Mouse (Mus musculus): ENCODE results near the gene Pon1. TPM values are rescaled to one million over a fixed set of nuclear protein-coding genes. Genes with fewer than 3 reads are reported as not detected.

Pon1 gene
- total RNA-seq, 1 experiment: not detected

- no peak overlapping the region for H3K27ac ChIP-seq (ENCODE audit: insufficient read depth, low read depth, low read length, poor library complexity, severe bottlenecking)
- DNase-seq (ENCODE audit: low read depth, low spot score): no peak
- no peak overlapping the region for H3K4me3 ChIP-seq (ENCODE audit: insufficient read depth in 1 of 2, low read depth in 1 of 2, low read length in 2 of 2, poor library complexity in 1 of 2, severe bottlenecking in 1 of 2)
- H3K9ac ChIP-seq (ENCODE audit: insufficient read depth, low read depth, low read length, poor library complexity, severe bottlenecking): no peak overlapping the region
- no peaks in the 10 kb centered on the region for H3K36me3 ChIP-seq (ENCODE audit: control insufficient read depth, insufficient read depth, low read length, poor library complexity, severe bottlenecking)
- in situ Hi-C loops (cut with MboI; ENCODE audit: low sequenced_read_pairs in 2 of 2, unreplicated experiment in 2 of 2): no loop called here
- no peaks in the 10 kb centered on the region for H3K4me1 ChIP-seq (ENCODE audit: control insufficient read depth in 2 of 2, insufficient read depth in 2 of 2, low read length in 2 of 2, poor library complexity in 1 of 2)
- H3K9me3 ChIP-seq (ENCODE audit: control insufficient read depth, insufficient read depth, low read depth, low read length): no peaks in the 10 kb centered on the region
- no peak for TF ChIP-seq HCFC1 (IDR thresholded peaks at IDR 0.05; ENCODE audit: borderline replicate concordance, insufficient read depth, low read length)
- no peak for TF ChIP-seq ZC3H11A (IDR thresholded peaks at IDR 0.05; ENCODE audit: borderline replicate concordance, low read depth, low read length)
- TF ChIP-seq ZNF384 (IDR thresholded peaks at IDR 0.05; ENCODE audit: low read depth, low read length): no peak
- TF ChIP-seq MAFK (IDR thresholded peaks at IDR 0.05; ENCODE audit: insufficient read depth, low read depth, low read length): no peak
- TF ChIP-seq CHD2 (IDR thresholded peaks at IDR 0.05; ENCODE audit: low read depth, low read length): no peak
Observed at GRCm38 (mm10) chr6:5190761-5191160, 3.0 kb downstream of the Pon1 start.

- H3K4me1 ChIP-seq (ENCODE audit: control insufficient read depth in 2 of 2, insufficient read depth in 2 of 2, low read length in 2 of 2, poor library complexity in 1 of 2): no peaks in the 10 kb centered on the region
- in situ Hi-C loops (cut with MboI; ENCODE audit: low sequenced_read_pairs in 2 of 2, unreplicated experiment in 2 of 2): no loop called here
- TF ChIP-seq MAFK (IDR thresholded peaks at IDR 0.05; ENCODE audit: insufficient read depth, low read depth, low read length): no peak
- no peaks in the 10 kb centered on the region for H3K36me3 ChIP-seq (ENCODE audit: control insufficient read depth, insufficient read depth, low read length, poor library complexity, severe bottlenecking)
- H3K9ac ChIP-seq (ENCODE audit: insufficient read depth, low read depth, low read length, poor library complexity, severe bottlenecking): no peak overlapping the region
- no peak overlapping the region for H3K4me3 ChIP-seq (ENCODE audit: insufficient read depth in 1 of 2, low read depth in 1 of 2, low read length in 2 of 2, poor library complexity in 1 of 2, severe bottlenecking in 1 of 2)
- H3K27ac ChIP-seq (ENCODE audit: insufficient read depth, low read depth, low read length, poor library complexity, severe bottlenecking): no peak overlapping the region
- DNase-seq (ENCODE audit: low read depth, low spot score): no peak
- no peaks in the 10 kb centered on the region for H3K9me3 ChIP-seq (ENCODE audit: control insufficient read depth, insufficient read depth, low read depth, low read length)
Observed at GRCm38 (mm10) chr6:5189507-5189906, 4.2 kb downstream of the Pon1 start.

- H3K9ac ChIP-seq (ENCODE audit: insufficient read depth, low read depth, low read length, poor library complexity, severe bottlenecking): no peak overlapping the region
- no peak for TF ChIP-seq MAFK (IDR thresholded peaks at IDR 0.05; ENCODE audit: insufficient read depth, low read depth, low read length)
- TF ChIP-seq ZNF384 (IDR thresholded peaks at IDR 0.05; ENCODE audit: low read depth, low read length): no peak
- no peak for TF ChIP-seq CHD2 (IDR thresholded peaks at IDR 0.05; ENCODE audit: low read depth, low read length)
- TF ChIP-seq ZC3H11A (IDR thresholded peaks at IDR 0.05; ENCODE audit: borderline replicate concordance, low read depth, low read length): no peak
- no peak for TF ChIP-seq HCFC1 (IDR thresholded peaks at IDR 0.05; ENCODE audit: borderline replicate concordance, insufficient read depth, low read length)
- in situ Hi-C loops (cut with MboI; ENCODE audit: low sequenced_read_pairs in 2 of 2, unreplicated experiment in 2 of 2): no loop called here
- no peaks in the 10 kb centered on the region for H3K4me1 ChIP-seq (ENCODE audit: control insufficient read depth in 2 of 2, insufficient read depth in 2 of 2, low read length in 2 of 2, poor library complexity in 1 of 2)
- no peaks in the 10 kb centered on the region for H3K9me3 ChIP-seq (ENCODE audit: control insufficient read depth, insufficient read depth, low read depth, low read length)
- no peak overlapping the region for H3K4me3 ChIP-seq (ENCODE audit: insufficient read depth in 1 of 2, low read depth in 1 of 2, low read length in 2 of 2, poor library complexity in 1 of 2, severe bottlenecking in 1 of 2)
- DNase-seq (ENCODE audit: low read depth, low spot score): no peak
- H3K27ac ChIP-seq (ENCODE audit: insufficient read depth, low read depth, low read length, poor library complexity, severe bottlenecking): no peak overlapping the region
- H3K36me3 ChIP-seq (ENCODE audit: control insufficient read depth, insufficient read depth, low read length, poor library complexity, severe bottlenecking): no peaks in the 10 kb centered on the region
Observed at GRCm38 (mm10) chr6:5188938-5189337, 4.8 kb downstream of the Pon1 start.

GRCm38 (mm10) chr6:5188036-5188435 is 5.7 kb downstream of the Pon1 start:
- TF ChIP-seq ZNF384 (IDR thresholded peaks at IDR 0.05; ENCODE audit: low read depth, low read length) (no peak), HCFC1 (IDR thresholded peaks at IDR 0.05; ENCODE audit: borderline replicate concordance, insufficient read depth, low read length) (no peak), ZC3H11A (IDR thresholded peaks at IDR 0.05; ENCODE audit: borderline replicate concordance, low read depth, low read length) (no peak), MAFK (IDR thresholded peaks at IDR 0.05; ENCODE audit: insufficient read depth, low read depth, low read length) (no peak), CHD2 (IDR thresholded peaks at IDR 0.05; ENCODE audit: low read depth, low read length) (no peak)
- no peak overlapping the region for H3K27ac ChIP-seq (ENCODE audit: insufficient read depth, low read depth, low read length, poor library complexity, severe bottlenecking)
- H3K4me3 ChIP-seq (ENCODE audit: insufficient read depth in 1 of 2, low read depth in 1 of 2, low read length in 2 of 2, poor library complexity in 1 of 2, severe bottlenecking in 1 of 2): no peak overlapping the region
- H3K9ac ChIP-seq (ENCODE audit: insufficient read depth, low read depth, low read length, poor library complexity, severe bottlenecking): no peak overlapping the region
- DNase-seq (ENCODE audit: low read depth, low spot score): no peak
- no peaks in the 10 kb centered on the region for H3K4me1 ChIP-seq (ENCODE audit: control insufficient read depth in 2 of 2, insufficient read depth in 2 of 2, low read length in 2 of 2, poor library complexity in 1 of 2)
- in situ Hi-C loops (cut with MboI; ENCODE audit: low sequenced_read_pairs in 2 of 2, unreplicated experiment in 2 of 2): no loop called here
- H3K9me3 ChIP-seq (ENCODE audit: control insufficient read depth, insufficient read depth, low read depth, low read length): no peaks in the 10 kb centered on the region
- H3K36me3 ChIP-seq (ENCODE audit: control insufficient read depth, insufficient read depth, low read length, poor library complexity, severe bottlenecking): no peaks in the 10 kb centered on the region

GRCm38 (mm10) chr6:5187586-5187985 is 6.2 kb downstream of the Pon1 start:
- TF ChIP-seq ZC3H11A (IDR thresholded peaks at IDR 0.05; ENCODE audit: borderline replicate concordance, low read depth, low read length) (no peak), CHD2 (IDR thresholded peaks at IDR 0.05; ENCODE audit: low read depth, low read length) (no peak), MAFK (IDR thresholded peaks at IDR 0.05; ENCODE audit: insufficient read depth, low read depth, low read length) (no peak), ZNF384 (IDR thresholded peaks at IDR 0.05; ENCODE audit: low read depth, low read length) (no peak), HCFC1 (IDR thresholded peaks at IDR 0.05; ENCODE audit: borderline replicate concordance, insufficient read depth, low read length) (no peak)
- H3K9me3 ChIP-seq (ENCODE audit: control insufficient read depth, insufficient read depth, low read depth, low read length): no peaks in the 10 kb centered on the region
- no peak overlapping the region for H3K4me3 ChIP-seq (ENCODE audit: insufficient read depth in 1 of 2, low read depth in 1 of 2, low read length in 2 of 2, poor library complexity in 1 of 2, severe bottlenecking in 1 of 2)
- H3K9ac ChIP-seq (ENCODE audit: insufficient read depth, low read depth, low read length, poor library complexity, severe bottlenecking): no peak overlapping the region
- no peaks in the 10 kb centered on the region for H3K36me3 ChIP-seq (ENCODE audit: control insufficient read depth, insufficient read depth, low read length, poor library complexity, severe bottlenecking)
- no peaks in the 10 kb centered on the region for H3K4me1 ChIP-seq (ENCODE audit: control insufficient read depth in 2 of 2, insufficient read depth in 2 of 2, low read length in 2 of 2, poor library complexity in 1 of 2)
- in situ Hi-C loops (cut with MboI; ENCODE audit: low sequenced_read_pairs in 2 of 2, unreplicated experiment in 2 of 2): no loop called here
- no peak overlapping the region for H3K27ac ChIP-seq (ENCODE audit: insufficient read depth, low read depth, low read length, poor library complexity, severe bottlenecking)
- DNase-seq (ENCODE audit: low read depth, low spot score): no peak
